Mouse (Mus musculus) cortical plate, adult 2 months (tissue): ENCODE measurements at regions not wholly inside any gene's neighbourhood (a gene's known extent, or its start where the extent isn't known, plus 50 kb on each side); places are given as distances from the start of the nearest gene placed in this dataset.

Experiments
- CTCF ChIP-seq: fragments of 200-500 bp; IDR thresholded peaks from 2 replicates; pipeline ENCODE4 v1.5.1; 2011; ENCODE audit warnings: mild to moderate bottlenecking, control low read depth, low read length; ENCODE audit not compliant: insufficient read depth; ENCODE audit errors: extremely low read depth
- POLR2A ChIP-seq: fragments of 200-500 bp; IDR thresholded peaks from 2 replicates; pipeline ENCODE4 v1.6.1; 2011; ENCODE audit warnings: mild to moderate bottlenecking, low read length, control low read depth; ENCODE audit not compliant: insufficient read depth; ENCODE audit errors: extremely low read depth

DNA sequence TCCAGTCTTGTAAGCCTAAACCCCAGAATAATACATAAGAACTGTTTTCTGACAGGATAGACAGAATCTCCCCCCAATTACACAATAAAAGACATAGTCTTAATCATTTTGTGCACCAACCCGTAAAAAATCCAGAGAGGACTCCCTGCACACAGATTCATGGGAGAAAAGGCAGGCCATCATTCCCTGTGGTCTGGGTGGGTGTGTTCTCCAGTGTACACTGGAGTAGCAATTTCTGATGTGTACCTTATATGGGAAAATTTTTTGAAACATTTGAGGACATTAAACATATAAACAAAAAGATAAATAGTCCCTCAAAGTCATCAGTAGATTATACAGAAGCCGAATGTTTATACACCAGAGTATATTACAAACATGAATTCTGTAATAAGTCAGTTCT, 83.1 kb upstream of the Azi2 start:
- TF ChIP-seq CTCF, result no peak
- no peak for TF ChIP-seq POLR2A
